Mouse (Mus musculus) cerebellum, adult 2 months (tissue): Measurements from ENCODE around the gene Abcc2. TPM values are rescaled to one million over a fixed set of nuclear protein-coding genes. Genes with fewer than 3 reads are reported as not detected.

Source experiments
- DNase-seq, 2 experiments: peaks; one replicate each; pipeline ENCODE4 v3.0.0; 2021
- H3K27ac ChIP-seq: fragments of 200-500 bp; 2 replicates; pipeline ENCODE4 v1.5.1; 2012; ENCODE audit warnings: low read length, control low read depth, inconsistent platforms; ENCODE audit not compliant: insufficient read depth
- H3K27me3 ChIP-seq: fragments of 200-500 bp; 2 replicates; pipeline ENCODE4 v1.6.1; 2012; ENCODE audit warnings: inconsistent platforms, mild to moderate bottlenecking, low read length, moderate library complexity; ENCODE audit not compliant: control insufficient read depth, insufficient read depth
- H3K4me1 ChIP-seq: fragments of 200-500 bp; 2 replicates; pipeline ENCODE4 v1.6.1; 2011; ENCODE audit warnings: low read length; ENCODE audit not compliant: control insufficient read depth, insufficient read depth
- H3K4me3 ChIP-seq: fragments of 200-500 bp; replicated peaks from 2 replicates; pipeline ENCODE3; 2011; ENCODE audit warnings: mild to moderate bottlenecking, low read depth, low read length, control low read depth; ENCODE audit not compliant: insufficient read depth
- CTCF ChIP-seq: fragments of 200-500 bp; IDR thresholded peaks from 2 replicates; pipeline ENCODE4 v1.5.1; 2011; ENCODE audit warnings: low read depth, mild to moderate bottlenecking, control low read depth, low read length, moderate library complexity, borderline replicate concordance; ENCODE audit not compliant: insufficient read depth
- POLR2A ChIP-seq: fragments of 200-500 bp; IDR thresholded peaks from 2 replicates; pipeline ENCODE4 v1.6.1; 2011; ENCODE audit warnings: low read length, control low read depth, borderline replicate concordance; ENCODE audit not compliant: insufficient read depth
- WGBS: fragments of 180-500 bp; shearing (Covaris S2); methylation state at CpG from one replicate; pipeline ENCODE4 v1.1.7; 2018; 5-methylcytosine and 5-hydroxymethylcytosine counted together
- polyA plus RNA-seq: library from polyadenylated mRNA; depleted of rRNA; stranded (reverse); fragments of >200 nt; gene quantifications from 2 replicates; pipeline ENCODE4 v1.2.3, GENCODE M21; 2012; rRNA removed

Abcc2 gene
- 0.05 and 0.19 TPM in 2 replicates for polyA plus RNA-seq

DNA sequence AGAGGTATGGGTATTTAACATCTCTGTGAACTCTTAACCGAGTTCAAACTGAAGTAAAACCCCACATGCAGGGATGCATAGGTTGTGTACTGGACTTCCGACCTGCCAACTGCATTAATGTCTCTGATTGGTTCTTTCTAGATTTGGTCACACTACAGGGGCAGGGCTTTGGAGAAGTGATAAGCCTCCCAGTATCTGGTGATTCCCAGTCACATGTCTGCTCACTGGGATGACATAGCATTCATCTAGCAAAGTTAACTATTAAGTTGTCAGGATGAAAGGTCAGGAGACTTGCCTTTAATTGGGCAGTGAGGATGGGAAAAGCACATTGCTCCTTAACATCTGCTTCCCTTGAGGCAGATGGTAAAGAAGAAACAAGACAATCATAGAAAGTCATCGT, at the start of gene Abcc2:
Gene Abcc2 (plus strand): TSS at position 213 of the 400 bp plus-strand sequence.
- 83% methylated on average over 3 of the region's 3 CpGs for WGBS
- TF ChIP-seq POLR2A = no peak
- TF ChIP-seq CTCF = no peak
- H3K4me3 ChIP-seq = no peak within 1 kb of the TSS
- H3K27me3 ChIP-seq = no peaks in the 10 kb centered on the region
- no peak for DNase-seq
- no peak within 1 kb of the TSS for H3K27ac ChIP-seq
- no peaks in the 10 kb centered on the region for H3K4me1 ChIP-seq

DNA sequence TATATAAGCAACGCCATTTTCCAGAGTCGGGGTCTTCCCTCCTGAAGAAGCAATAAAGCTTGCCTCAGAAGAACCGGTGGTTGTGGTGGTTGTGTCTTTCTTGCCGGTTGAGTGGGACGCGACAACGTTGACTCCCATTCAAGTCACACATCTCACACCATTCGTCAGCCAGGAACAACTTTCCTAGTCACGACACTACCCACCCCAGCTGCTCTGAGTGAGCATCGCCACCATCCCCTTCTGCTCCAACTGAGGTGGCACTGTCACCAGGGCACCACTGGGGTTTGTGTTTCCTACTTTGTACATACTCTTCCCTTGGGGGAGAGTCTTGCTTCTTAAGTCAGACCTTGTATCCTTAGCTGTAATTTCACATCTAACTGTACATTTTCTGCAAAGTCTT, 43.6 kb upstream of the Abcc2 start:
- no peak for DNase-seq
- no peak overlapping the region for H3K27ac ChIP-seq
- TF ChIP-seq POLR2A (no peak), CTCF (no peak)
- 98% methylated on average over 10 of the region's 10 CpGs for WGBS
- H3K27me3 ChIP-seq = no peaks in the 10 kb centered on the region
- H3K4me1 ChIP-seq = no peaks in the 10 kb centered on the region
- H3K4me3 ChIP-seq = no peak overlapping the region

DNA sequence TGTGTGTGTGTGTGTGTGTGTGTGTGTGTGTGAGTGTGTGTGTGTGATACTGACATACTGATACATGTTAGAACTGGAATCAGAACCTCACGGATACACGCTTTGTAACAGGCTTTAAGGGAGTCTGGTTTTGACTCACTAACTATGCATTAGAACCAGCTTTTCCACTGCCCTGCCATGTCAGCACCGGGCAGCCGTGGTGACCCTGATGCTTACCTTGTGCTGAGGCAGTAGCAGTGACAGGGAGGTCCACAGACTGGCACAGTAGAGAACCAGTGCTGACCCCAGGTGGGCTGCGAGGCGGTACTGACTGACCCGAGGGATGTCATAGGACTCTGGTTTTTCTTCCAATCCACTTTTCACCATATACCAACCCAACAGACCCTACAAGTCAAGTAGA, 38.6 kb upstream of the Abcc2 start:
- Histone ChIP-seq H3K4me1 (no peaks in the 10 kb centered on the region), H3K4me3 (no peak overlapping the region), H3K27me3 (no peaks in the 10 kb centered on the region), H3K27ac (no peak overlapping the region)
- 93% methylated on average over 7 of the region's 7 CpGs for WGBS
- DNase-seq = no peak
- no peak for TF ChIP-seq CTCF

- H3K27me3 ChIP-seq = no peaks in the 10 kb centered on the region
- no peak overlapping the region for H3K27ac ChIP-seq
- no peak overlapping the region for H3K4me3 ChIP-seq
- DNase-seq = no peak
- WGBS = 92% methylated on average over 3 of the region's 3 CpGs
- TF ChIP-seq CTCF (no peak), POLR2A (no peak)
- no peaks in the 10 kb centered on the region for H3K4me1 ChIP-seq
Measured at GRCm38 (mm10) chr19:43745740-43746139, 36.3 kb upstream of the Abcc2 start.

GRCm38 (mm10) chr19:43747877-43748276, 34.1 kb upstream of the Abcc2 start:
- no peak overlapping the region for H3K27ac ChIP-seq
- no peak for DNase-seq
- TF ChIP-seq CTCF (no peak), POLR2A (no peak)
- no peak overlapping the region for H3K4me3 ChIP-seq
- 89% methylated on average over 4 of the region's 4 CpGs for WGBS
- H3K4me1 ChIP-seq = no peaks in the 10 kb centered on the region
- H3K27me3 ChIP-seq = no peaks in the 10 kb centered on the region

- Histone ChIP-seq H3K4me1 (no peaks in the 10 kb centered on the region), H3K27ac (no peak overlapping the region), H3K27me3 (no peaks in the 10 kb centered on the region), H3K4me3 (no peak overlapping the region)
- WGBS = 94% methylated on average over 2 of the region's 2 CpGs
- no peak for TF ChIP-seq CTCF
- TF ChIP-seq POLR2A = no peak
- DNase-seq = no peak
Measured at GRCm38 (mm10) chr19:43750008-43750407, 32.0 kb upstream of the Abcc2 start.

GRCm38 (mm10) chr19:43752489-43753225, 29.3 kb upstream of the Abcc2 start, which contains the start of the genes Cutc and Cox15:
Gene Cutc (plus strand): TSS chr19:43752996.
Gene Cox15 (minus strand): TSS chr19:43753000.
- H3K27me3 ChIP-seq = no peaks in the 10 kb centered on the region
- peak within 1 kb of the TSS; percentile 72 for H3K27ac ChIP-seq
- WGBS = under 1% methylated on average over 62 of the region's 62 CpGs
- H3K4me3 ChIP-seq = peak within 1 kb of the TSS; percentile 57
- TF ChIP-seq CTCF (no peak), POLR2A (peak; percentile 83)
- no peaks in the 10 kb centered on the region for H3K4me1 ChIP-seq
- DNase-seq = peak; percentile 96 to 98

DNA sequence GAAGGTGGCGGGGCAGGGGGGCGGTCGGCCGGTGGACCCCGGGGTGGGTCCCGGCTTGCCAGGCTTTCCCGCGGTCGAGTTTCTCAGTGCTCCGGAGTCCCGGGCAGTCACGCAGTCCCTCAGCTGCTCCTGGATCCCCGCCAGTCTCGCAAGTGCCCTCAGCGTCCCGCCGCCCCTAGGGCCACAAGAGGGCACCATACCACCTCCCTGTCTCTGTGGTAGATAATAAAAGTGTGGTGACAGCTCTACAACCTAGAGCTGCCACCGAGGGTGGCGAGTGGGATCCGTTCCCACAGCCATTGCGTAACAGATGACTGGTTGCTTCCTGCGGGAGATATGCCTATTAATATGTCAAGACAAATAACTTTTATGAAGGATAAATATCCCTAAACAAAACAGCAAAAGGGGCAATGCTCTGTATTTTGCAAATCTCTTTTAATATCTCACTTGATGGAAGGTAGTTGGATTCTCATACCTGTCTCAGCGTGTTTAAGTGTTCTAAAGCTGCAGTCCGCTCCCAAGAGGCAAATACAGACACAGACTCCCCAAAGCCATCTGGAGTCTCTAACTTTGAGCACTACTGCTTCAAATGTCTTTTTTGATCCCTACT, 28.7 kb upstream of the Abcc2 start:
- peak; percentile 92 to 95 for DNase-seq
- TF ChIP-seq CTCF = peak; percentile 75
- no peak for TF ChIP-seq POLR2A
- peak overlapping the region; percentile 72 for H3K27ac ChIP-seq
- H3K4me1 ChIP-seq = no peaks in the 10 kb centered on the region
- under 1% methylated on average over 22 of the region's 24 CpGs for WGBS
- no peaks in the 10 kb centered on the region for H3K27me3 ChIP-seq
- peak overlapping the region; percentile 57 for H3K4me3 ChIP-seq
